Mouse (Mus musculus) spleen, adult 18-20 months (tissue): ENCODE measurements around the gene Rnf26.
A peak's percentile ranks its signal among the peaks of the same experiment; 100 is the strongest.

ENCODE experiments used
- DNase-seq, 2 experiments: peaks; one replicate each; pipeline ENCODE4 v3.0.0; 2022; ENCODE audit warnings: mixed read lengths in 2 of 2

Gene Rnf26

DNA sequence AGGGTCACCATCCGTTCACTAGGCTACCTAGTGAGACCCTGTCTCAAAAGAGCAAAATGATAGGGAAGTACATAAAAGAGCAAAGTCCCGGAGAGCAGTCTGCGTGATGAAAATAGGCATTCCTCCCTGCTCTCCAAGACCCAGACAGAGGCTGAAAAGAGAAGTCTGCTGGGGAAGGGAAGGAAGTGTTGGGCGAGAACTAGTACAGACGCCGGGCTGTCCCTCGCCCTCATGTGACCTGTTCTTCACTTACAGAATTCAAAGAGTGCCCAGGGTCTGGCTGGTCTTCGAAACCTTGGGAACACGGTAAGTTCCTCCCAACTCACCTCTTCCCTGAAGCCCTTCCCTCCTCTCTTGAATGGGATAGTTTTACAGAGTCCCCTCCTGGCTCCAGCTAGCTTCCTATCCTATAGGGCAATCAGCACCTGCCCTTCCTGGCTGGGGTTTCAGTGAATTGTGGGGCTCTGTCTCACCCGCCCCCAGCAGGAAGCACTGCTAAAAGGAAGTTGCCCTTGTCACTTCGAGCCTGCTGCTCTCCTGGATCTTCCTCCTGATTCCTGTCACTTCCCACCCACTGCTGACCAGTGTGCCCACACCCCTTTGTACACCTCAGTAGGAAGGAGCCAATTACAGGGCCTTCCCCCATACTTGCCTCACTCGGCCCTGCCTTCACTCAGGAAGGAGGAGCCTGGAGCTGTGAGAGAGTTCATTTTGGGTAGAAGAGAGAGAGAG lies 24.3 kb downstream of the Rnf26 start:
- DNase-seq, result no peak

DNA sequence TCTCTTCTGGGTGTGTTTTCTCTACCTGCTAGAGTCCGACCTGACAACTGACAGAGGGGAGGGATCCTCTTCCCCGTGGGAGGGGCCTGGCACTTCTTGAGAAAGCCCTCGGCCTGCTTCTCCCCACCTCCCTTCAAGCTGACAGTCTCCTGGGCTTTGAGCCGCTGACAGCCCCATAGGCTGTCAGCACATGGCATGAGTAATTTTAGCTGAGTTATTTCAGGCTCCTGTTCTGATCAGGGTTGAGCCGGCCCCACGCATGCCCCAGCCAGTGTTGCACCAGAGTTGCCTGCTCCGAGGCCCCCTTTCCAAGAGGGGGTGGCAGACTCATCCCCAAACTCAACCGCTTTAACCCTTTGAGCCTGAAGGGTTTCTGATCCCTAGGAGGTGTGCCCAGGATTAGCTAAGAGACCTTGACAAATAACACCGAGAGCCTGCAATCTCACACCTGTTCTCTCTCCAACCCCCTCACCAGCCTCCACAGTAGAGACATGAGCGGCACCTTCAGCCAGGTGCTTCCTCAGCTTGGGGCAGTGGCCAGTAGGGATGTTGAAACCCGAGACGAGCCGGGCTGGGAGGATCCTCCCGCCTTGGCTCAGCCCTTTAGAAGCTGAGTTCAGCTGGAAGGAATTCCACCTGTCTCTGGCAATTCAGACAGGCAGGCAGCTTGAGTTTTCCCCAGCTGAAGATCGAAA lies 25.4 kb downstream of the Rnf26 start:
- no peak for DNase-seq

DNA sequence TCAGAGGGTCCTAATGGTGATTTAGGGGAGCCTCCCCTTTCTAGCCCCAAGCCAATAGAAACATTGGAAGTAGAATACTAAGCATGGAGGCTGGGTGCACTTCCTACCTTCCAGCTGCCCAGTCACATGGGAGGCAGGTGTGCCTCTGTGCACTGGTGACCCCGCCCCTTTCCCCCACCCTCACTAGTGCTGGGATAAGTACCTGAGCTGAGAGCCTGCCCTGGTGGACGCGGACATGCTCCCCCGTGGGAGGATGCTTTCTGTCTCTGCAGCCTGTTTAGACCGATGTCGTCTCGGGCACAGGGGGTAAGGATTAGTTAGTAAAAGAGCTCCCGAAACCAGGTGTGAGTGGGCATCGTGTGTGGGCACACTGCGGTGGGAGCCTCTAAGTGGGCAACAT lies 26.4 kb downstream of the Rnf26 start:
- no peak for DNase-seq

DNA sequence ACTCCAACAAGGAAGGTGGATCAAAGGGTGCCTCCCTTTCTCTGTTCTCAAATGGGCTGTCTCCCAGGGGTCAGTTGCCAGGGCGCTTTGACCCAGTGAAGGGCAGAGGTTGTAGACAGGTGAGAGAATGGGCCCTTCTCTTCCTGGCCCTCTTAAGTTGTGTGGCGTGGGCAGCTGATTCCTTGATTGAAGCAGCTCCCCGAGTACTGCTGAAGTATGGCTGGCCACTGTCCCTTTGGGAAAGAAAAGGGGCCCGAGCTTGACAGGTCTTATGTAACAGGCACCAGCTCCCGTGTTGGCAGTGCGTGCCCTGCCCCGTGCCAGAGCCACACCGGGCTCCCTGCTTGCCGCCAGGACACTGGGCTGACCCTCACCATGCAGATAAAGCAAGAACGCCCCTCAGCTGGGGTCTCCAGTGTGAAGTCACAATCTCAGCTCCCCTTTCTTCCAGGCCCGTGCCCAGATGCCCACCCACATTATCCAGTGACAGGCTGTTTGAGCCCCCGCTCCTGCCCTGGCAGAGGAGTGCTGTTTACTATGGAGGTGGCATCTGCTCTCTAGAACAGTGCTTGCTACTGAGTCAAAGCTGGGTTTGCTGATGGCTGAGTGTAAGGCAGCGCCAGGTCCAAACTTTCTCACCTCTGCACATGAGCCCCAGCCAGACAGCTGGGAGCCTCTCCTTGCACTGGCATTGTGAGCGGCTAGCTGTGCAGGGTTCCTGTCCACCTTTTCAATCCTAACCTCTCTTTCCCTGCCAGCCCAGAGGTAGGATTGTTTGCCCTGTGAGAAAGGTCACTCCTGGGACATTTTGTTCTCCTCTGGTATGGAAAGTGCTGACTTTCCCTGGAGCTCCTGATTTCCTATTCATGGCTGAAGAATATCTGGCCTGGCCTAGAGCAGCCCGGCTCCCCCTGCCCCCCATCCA lies 27.3 kb downstream of the Rnf26 start:
- DNase-seq, result no peak

DNA sequence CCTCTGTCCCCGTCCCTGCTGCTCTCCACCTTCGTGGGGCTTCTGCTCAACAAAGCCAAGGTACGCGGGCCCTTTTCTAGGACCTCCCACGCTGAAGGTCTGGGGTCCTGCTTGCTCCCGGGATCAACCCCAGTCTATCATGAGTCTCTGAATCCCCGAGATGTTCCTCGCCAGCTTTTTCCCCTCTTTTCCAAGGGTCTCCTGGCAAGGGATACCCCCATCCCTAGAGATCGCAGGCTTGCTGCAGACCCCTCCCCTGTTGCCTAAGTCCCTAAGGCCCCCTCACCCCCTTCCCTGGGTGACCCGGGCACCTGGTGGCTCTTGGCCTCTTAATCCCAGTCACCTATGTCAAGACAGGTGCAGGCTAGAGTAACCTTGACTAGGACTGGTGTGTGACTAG lies 28.0 kb downstream of the Rnf26 start:
- DNase-seq, result no peak

DNA sequence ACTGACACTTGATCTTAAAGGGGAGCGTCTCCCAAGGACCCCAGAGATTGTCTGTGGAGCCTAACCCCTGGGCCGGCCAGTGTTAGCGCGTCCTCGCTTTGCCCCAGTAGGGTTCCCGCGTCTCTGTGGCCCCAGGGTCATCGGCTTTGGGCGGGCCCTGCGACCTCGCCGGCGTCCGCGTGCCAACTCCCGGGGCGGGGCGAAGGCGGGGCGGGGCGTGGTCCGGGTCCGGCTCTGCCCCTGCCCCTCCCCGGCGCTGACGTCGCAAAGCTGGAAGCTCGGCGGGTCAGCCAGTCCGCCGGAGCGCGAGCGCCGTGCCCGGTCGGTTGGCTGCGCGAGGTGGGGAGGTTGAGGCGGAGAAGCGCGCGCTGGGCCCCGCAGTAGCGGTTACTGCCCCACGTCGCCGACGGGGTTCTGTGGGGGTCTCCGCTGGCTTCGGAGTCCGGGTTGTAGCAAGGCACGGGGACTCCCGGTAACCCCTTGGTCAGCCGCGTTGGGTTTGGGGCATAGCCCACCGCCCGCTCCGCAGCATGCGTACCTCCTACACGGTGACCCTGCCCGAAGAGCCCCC lies 28.6 kb downstream of the Rnf26 start:
- DNase-seq, result peak; percentile 84 to 92

DNA sequence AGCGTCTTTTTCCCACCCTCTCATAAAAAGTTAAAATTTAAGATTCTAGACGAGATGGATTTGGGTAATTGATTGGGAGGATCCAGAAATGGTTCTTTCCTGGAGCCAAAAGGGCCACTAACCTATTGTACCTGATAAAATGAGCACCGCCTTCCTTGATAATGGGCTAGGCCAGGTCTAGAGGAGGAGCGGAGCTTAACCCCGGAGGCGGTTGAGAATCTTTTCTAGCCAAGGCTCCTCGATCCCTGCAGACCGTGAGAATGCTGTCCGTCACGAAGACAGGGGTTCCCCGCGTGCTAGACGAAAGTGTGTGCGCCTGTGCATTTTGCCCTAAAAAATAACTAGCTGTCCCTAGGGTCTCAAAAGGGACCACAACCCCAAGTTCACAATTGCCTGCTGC lies 29.1 kb downstream of the Rnf26 start:
- DNase-seq, result no peak

DNA sequence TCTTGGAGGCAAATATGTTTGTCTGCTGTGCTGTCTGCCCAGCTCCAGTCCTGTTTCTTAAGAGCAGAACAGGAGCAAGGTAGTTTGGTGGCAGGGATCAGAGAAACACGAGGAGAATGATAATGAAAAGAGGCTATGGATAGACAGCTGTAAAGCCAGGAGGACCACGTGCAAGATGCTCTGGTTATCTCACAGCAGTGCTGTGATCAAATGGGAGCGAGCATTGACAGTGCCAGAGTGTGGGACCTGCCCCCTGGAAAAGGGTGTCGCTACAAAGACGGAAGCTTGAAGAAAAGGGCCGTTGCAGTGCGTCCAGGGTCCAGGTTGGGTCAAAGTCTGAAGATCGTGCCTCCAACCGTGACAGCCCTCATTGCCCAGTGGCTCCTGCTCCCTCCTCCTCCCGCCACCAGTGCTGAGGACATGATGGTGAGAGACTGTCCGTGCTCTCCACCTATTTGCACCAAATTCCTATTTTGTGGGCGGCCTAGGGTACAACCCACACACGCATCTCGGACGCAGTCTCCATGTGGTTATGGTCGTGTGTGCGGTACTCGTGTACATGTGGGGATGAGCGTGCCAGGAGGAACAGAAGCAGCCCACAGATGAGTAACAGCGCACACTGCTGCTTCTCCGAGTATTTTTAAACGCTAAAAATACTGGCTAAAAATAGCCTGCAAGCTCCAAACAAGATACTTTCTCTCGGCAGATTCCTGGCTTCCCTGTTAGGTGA lies 29.8 kb downstream of the Rnf26 start:
- no peak for DNase-seq

DNA sequence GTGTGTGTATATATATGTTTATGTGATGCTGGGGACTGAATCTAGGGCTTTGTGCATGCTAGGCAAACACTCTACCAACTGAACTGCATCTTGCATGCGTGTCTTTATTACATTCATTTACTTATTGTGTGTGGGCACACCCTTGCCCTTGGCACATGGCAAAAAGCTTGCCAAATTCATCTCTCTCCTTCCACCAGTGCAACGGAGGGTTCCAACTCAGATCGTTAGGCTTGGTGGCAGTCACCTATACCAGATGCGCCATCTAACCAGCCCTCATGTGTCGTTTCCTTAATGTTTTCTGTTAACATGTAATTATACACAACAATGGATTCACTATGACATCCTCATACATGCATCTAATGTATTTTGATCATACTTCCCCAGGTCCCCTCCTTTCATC lies 31.1 kb downstream of the Rnf26 start:
- DNase-seq, result no peak

DNA sequence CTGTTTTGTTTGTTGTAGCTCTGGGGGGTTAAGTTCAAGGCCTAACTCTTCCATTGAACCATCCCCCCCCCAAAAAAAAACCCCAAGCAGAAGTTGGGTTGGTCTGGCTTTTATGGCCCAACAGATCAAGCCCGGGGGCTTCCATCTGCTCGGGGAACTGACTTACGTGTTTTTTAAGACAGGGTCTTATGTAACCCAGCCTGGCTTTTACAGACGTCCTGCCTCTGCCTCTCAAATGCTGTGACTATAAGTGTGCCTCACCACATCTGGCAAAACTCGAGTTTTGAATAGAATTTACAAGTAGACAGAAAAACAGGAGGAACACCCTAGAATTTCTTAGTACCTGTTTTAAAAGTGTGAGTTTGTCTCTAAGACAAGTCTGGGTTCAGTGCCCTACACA lies 31.7 kb downstream of the Rnf26 start:
- no peak for DNase-seq

DNA sequence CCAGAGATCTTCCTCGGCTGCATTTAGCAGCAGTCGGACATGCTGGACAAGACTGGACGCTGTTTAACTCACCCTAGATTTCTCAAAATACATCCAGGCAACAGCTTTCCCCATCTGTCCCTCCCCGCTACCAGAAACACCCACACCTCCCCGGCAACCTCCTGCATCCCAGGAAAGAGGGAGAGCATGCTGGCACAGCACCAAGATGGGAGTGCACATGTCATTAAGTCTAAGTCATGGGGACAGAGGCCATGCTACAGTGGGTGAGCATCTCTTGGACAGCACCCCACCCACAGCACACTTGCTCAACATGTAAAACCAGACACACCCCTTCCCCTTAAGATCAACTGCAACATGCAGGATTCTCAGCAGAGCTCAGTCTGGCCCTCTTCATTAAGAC lies 32.4 kb downstream of the Rnf26 start:
- DNase-seq, result no peak

DNA sequence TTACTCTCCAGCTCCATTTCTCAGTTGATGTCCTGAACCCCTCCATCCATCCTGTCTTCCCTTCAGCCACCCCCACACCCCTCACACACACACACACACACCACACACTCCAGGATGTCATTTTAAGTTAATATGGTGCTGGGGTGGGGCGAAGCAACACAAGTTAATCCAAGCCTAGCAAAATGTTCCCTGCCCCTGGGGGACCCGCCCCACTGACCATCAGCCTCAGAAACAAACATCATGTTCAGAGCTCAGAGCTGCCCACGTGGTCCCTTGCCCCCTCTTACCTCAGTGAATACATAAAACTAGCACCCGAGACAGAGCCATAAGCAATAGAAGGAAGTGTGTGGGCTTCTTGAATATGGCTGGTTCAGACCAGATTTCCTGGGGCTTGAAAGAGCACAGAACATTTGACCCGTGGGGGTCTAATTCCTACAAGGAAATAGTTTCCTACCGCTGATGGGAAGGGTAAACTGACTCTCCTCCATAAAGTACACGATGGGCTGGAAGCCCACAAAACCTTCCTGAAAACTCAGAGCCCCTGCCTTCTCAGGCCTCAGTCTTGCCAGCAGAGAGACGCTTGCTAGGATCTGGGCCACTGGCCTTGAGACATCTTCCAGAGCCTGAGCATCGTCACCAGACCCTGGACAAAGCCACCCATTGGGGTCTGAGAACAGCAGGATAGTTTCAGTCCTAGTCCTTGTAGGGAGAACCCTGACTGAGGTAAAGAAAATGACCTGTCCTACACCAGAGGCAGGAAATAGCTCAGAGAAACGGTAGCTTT lies 33.1 kb downstream of the Rnf26 start:
- DNase-seq, result no peak

DNA sequence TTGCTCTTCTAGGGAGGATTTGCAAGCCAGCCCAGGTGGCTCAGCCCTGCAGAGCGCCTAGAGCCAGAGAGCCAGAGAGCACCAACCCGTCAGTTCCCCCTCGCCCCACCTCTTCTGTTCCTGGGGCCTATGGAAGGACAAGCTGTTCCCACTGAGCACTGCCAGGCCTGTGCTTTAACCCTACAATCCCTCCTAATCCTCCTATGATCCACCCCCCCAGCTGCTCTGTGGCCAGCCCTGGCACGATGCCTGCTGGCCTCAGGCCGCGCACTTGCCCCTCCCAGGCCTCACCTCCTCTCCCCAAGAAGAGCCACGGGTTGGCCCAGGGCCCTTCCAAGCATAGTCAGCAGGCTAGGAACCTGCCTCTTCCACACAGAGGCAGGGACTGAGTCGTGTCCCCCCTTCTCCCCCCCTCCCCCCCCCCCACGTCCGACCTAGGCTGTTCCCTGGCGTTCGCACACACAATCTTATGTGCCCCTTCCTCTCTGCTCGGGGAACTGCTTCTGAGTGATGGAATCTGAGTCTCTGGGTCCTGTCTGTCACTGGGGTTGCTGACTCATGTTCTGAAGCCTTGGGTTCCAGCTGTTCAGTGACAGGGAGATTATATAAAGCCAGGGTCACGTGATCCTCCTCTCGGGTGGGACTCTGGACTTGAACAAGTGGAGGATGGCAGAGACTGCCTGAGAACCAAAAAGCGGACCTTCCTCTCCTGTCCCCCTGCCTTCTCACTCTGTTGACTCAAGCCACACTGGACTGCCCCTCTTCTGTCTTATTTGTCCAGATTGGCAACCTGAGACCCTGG lies 34.2 kb downstream of the Rnf26 start:
- DNase-seq, result no peak

DNA sequence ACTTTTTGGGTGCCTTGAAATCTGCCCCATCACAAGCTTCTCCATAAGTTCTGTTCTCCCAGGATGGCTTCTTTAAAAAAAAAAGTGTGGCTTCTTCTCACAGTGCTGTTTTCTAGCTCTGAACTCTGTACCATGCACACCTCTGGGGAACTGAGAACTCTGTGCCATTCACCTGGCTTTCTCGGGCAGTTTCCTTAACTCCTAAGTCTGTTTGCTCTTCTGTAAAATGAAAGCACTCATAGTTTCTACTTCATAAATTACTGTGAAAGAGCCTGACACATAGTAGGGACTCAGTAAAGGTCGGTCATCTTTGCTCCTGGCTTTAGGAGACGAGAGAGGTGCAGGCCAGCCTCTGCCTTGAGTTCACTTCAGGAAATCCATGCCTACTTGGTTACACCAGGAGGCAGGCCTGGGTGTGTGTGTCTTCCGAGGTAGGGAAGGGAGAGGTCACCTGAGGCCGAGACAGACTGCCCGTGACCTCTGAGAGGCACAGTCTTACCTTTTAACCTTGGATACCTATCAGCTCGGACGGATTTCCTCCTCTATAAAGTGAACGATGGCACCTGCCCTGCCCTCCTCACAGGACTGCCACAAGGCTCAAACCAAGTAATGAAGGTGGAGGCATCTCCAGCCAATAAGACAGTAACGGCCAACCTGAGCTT lies 35.0 kb downstream of the Rnf26 start:
- no peak for DNase-seq

DNA sequence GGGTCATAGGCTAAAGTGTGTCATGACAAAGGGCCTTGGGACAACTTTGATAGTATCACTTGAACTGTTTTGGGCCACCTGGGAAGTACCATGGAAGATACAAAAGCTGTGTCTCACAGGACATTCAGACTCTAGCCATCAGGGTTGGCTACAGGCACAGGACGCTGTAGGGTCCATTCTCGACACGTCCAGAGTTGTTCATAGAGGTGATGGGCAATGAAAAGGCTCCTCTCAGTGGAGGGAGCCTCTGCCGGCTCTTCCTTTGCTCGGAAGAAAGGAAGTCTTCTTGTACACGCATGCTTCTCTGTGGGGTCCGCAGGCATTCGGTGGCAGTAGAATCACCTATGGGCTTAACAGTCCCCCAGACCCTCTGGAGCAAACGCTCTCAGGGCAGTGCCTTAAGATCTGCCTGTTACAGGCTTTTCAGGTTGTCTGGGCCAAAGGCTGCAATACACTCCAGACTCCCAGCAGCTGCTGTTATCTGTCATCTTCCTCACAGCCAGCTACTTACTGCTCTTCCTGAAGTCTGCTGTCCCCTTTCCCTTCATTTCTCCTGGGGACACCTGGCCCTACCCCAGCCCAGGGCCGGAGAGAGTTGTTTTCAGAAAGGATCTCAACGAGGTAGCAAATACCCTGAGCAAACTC lies 35.9 kb downstream of the Rnf26 start:
- DNase-seq, result no peak

DNA sequence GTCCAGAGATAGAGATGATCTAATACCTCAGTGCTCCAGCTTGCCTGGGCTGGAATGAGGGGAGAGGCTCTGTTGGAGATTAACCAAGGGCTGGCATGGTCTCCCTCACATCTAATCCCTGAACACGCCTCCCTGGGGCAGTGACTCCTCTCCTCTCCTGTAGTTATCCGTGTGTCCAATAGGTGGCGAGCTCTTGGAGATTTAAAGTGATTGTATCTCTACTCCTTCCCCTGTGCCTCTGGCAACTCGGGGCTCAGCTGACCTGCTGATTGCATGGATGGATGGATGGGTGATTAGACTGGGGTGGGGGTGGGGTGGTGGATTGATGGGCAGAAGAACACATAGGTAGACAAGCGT lies 36.6 kb downstream of the Rnf26 start:
- peak in 1 of 2 experiments; percentile 38 for DNase-seq

DNA sequence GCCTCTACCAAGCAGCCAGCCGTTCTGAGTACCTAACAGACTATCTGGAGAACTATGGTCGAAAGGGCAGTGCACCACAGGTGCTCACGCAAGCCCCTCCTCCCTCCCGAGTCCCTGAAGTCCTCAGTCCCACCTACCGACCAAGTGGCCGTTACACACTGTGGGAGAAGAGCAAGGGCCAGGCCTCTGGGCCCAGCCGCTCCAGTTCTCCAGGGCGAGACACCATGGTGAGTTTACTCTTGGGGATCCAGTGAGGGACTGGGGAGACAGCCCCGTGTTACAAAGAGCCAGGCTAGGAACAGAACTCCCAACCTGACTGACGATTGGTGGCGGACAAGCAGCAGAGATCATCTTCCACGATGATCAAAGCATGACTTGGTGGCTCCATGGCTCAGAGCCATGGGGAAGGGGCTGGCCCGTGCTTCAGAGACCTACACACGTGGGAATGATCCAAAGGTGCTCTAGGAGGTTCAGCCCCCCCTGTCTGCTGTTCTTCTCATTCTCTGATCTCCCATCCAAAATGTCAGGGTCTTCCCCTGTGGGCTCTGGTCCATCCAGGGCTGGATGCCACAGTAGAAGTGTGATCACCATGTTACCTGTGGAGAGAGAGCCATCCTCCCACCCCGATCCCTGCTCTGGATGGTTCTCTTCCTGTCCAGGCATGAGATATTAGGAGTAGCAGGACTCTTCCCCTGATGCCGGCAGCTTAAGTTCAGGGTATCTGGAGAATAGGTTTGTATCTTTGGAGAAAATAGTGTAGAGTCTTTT lies 37.1 kb downstream of the Rnf26 start:
- no peak for DNase-seq

DNA sequence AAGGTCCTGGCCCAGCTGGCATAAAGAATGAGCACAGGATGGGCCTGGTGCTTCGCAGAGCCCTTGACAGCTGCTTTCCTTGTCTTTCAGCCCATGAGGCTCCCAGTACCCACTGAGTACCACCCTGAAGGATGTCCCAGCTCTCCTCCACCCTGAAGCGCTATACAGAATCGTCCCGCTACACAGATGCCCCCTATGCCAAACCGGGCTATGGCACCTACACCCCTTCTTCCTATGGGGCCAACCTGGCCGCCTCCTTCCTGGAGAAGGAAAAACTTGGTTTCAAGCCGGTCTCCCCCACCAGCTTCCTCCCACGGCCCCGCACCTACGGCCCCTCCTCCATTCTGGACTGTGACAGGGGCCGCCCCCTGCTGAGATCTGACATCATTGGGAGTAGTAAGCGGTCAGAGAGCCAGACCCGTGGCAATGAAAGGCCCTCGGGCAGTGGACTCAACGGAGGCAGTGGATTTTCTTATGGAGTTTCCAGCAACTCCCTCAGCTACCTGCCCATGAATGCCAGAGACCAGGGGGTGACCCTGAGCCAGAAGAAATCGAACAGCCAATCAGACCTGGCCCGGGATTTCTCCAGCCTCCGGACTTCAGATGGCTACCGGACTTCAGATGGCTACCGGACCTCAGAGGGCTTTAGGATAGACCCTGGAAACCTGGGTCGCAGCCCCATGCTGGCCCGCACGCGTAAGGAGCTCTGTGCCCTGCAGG lies 37.9 kb downstream of the Rnf26 start:
- DNase-seq, result no peak
